Mouse (Mus musculus): ENCODE results near the gene Phyhipl.

Phyhipl gene

GRCm38 (mm10) chr10:70530185-70530823 is 125.5 kb downstream of the Phyhipl start:
- no peak for DNase-seq

GRCm38 (mm10) chr10:70521379-70521778 is 134.4 kb downstream of the Phyhipl start:
- no peak for DNase-seq

- DNase-seq: peak; percentile 39
These were observed 135.3 kb downstream of the Phyhipl start for GRCm38 (mm10) chr10:70520143-70521131.

GRCm38 (mm10) chr10:70519640-70520099 is 136.1 kb downstream of the Phyhipl start:
- no peak for DNase-seq

- DNase-seq: no peak
These were observed 139.1 kb downstream of the Phyhipl start for GRCm38 (mm10) chr10:70516661-70517060.

- DNase-seq: no peak
These were observed 140.9 kb downstream of the Phyhipl start for GRCm38 (mm10) chr10:70514848-70515247.

- DNase-seq: no peak
These were observed 147.9 kb downstream of the Phyhipl start for GRCm38 (mm10) chr10:70507880-70508279.
